Mouse (Mus musculus) lung, postnatal 0 days (tissue): ENCODE measurements around the gene Nupr1.

ENCODE experiments used
- CTCF ChIP-seq: IDR thresholded peaks from 2 replicates; pipeline ENCODE4 v1.5.1; 2016; ENCODE audit warnings: antibody characterized with exemption, mild to moderate bottlenecking
- EP300 ChIP-seq: IDR thresholded peaks from 2 replicates; pipeline ENCODE4 v1.6.1; 2016; ENCODE audit warnings: antibody characterized with exemption, mild to moderate bottlenecking, control low read depth

- TF ChIP-seq CTCF = no peak
- TF ChIP-seq EP300 = no peak
Measured at GRCm38 (mm10) chr7:126628111-126628510, 2.5 kb downstream of the Nupr1 start.
